Mouse (Mus musculus): ENCODE measurements around the gene Mdm2. TPM values are rescaled to one million over a fixed set of nuclear protein-coding genes. Genes with fewer than 3 reads are reported as not detected.

Gene Mdm2
- polyA plus RNA-seq, 1 experiment from 2014 or later = 19.5 TPM

GRCm38 (mm10) chr10:117665376-117666275, 44.9 kb downstream of the Mdm2 start:
- H3K9ac ChIP-seq = no peak overlapping the region
- no peaks in the 10 kb centered on the region for H3K9me3 ChIP-seq (replicated peaks)
- H3K27me3 ChIP-seq = no peaks in the 10 kb centered on the region
- H3K4me2 ChIP-seq = no peak overlapping the region
- H3K4me3 ChIP-seq (replicated peaks) = no peak overlapping the region
- 53% methylated on average over 9 of the region's 9 CpGs for WGBS (ENCODE audit: insufficient replicate concordance)
- no peak overlapping the region for H3K27ac ChIP-seq (replicated peaks)
- H3K36me3 ChIP-seq (replicated peaks) = no peaks in the 10 kb centered on the region
- 0 out of 2 replicates have a peak, but pooled peaks cover 3% of the 10 kb centered on the region for H3K4me1 ChIP-seq (replicated peaks)
- ATAC-seq (ENCODE audit: insufficient read depth) = no peak

- Histone ChIP-seq H3K9me3 (replicated peaks) (no peaks in the 10 kb centered on the region), H3K9ac (no peak overlapping the region), H3K27ac (replicated peaks) (no peak overlapping the region), H3K36me3 (replicated peaks) (no peaks in the 10 kb centered on the region), H3K4me1 (replicated peaks) (0 out of 2 replicates have a peak, but pooled peaks cover 3% of the 10 kb centered on the region), H3K4me3 (replicated peaks) (no peak overlapping the region), H3K4me2 (no peak overlapping the region), H3K27me3 (no peaks in the 10 kb centered on the region)
- ATAC-seq (ENCODE audit: insufficient read depth) = no peak
Measured at GRCm38 (mm10) chr10:117664926-117665209, 45.7 kb downstream of the Mdm2 start.

GRCm38 (mm10) chr10:117664208-117664925, 46.2 kb downstream of the Mdm2 start:
- ATAC-seq (ENCODE audit: insufficient read depth) = no peak
- Histone ChIP-seq H3K4me1 (replicated peaks) (0 out of 2 replicates have a peak, but pooled peaks cover 3% of the 10 kb centered on the region), H3K27ac (replicated peaks) (no peak overlapping the region; the same call in 1 of the 2 replicates), H3K9me3 (replicated peaks) (no peaks in the 10 kb centered on the region), H3K9ac (no peak overlapping the region), H3K27me3 (no peaks in the 10 kb centered on the region), H3K36me3 (replicated peaks) (no peaks in the 10 kb centered on the region), H3K4me3 (replicated peaks) (no peak overlapping the region), H3K4me2 (peak overlapping the region; percentile 38)
- 54% methylated on average over 14 of the region's 14 CpGs for WGBS (ENCODE audit: insufficient replicate concordance)

- 32% methylated on average over 9 of the region's 9 CpGs for WGBS (ENCODE audit: insufficient replicate concordance)
Measured at GRCm38 (mm10) chr10:117663865-117664200, 46.7 kb downstream of the Mdm2 start.

GRCm38 (mm10) chr10:117663056-117663864, 47.3 kb downstream of the Mdm2 start:
- no peak overlapping the region for H3K4me3 ChIP-seq (replicated peaks)

More at GRCm38 (mm10) chr10:117663865-117664200, 46.7 kb downstream of the Mdm2 start:
- Histone ChIP-seq H3K4me2 (peak overlapping the region; percentile 38), H3K27ac (replicated peaks) (peak overlapping the region; percentile 48; the same call in 1 of the 2 replicates), H3K4me1 (replicated peaks) (0 out of 2 replicates have a peak, but pooled peaks cover 3% of the 10 kb centered on the region), H3K36me3 (replicated peaks) (no peaks in the 10 kb centered on the region), H3K27me3 (no peaks in the 10 kb centered on the region), H3K9ac (no peak overlapping the region), H3K4me3 (replicated peaks) (no peak overlapping the region), H3K9me3 (replicated peaks) (no peaks in the 10 kb centered on the region)
- ATAC-seq (ENCODE audit: insufficient read depth) = peak; percentile 56

GRCm38 (mm10) chr10:117662316-117663055, 48.1 kb downstream of the Mdm2 start:
- H3K4me1 ChIP-seq (replicated peaks) = 0 out of 2 replicates have a peak, but pooled peaks cover 3% of the 10 kb centered on the region
- H3K9me3 ChIP-seq (replicated peaks) = no peaks in the 10 kb centered on the region
- no peak overlapping the region for H3K4me3 ChIP-seq (replicated peaks)
- no peaks in the 10 kb centered on the region for H3K36me3 ChIP-seq (replicated peaks)
- H3K27me3 ChIP-seq = no peaks in the 10 kb centered on the region
- peak overlapping the region; percentile 38; the same call in 1 of the 2 replicates for H3K4me2 ChIP-seq
- ATAC-seq (ENCODE audit: insufficient read depth) = peak; percentile 70
- WGBS (ENCODE audit: insufficient replicate concordance) = 62% methylated on average over 15 of the region's 15 CpGs
- no peak overlapping the region for H3K27ac ChIP-seq (replicated peaks)
- no peak overlapping the region for H3K9ac ChIP-seq

More at GRCm38 (mm10) chr10:117663056-117663864, 47.3 kb downstream of the Mdm2 start:
- peak; percentile 61; the same call in 1 of the 2 replicates for ATAC-seq (ENCODE audit: insufficient read depth)
- Histone ChIP-seq H3K9ac (no peak overlapping the region), H3K9me3 (replicated peaks) (no peaks in the 10 kb centered on the region), H3K4me2 (peak overlapping the region; percentile 38), H3K4me1 (replicated peaks) (0 out of 2 replicates have a peak, but pooled peaks cover 3% of the 10 kb centered on the region), H3K36me3 (replicated peaks) (no peaks in the 10 kb centered on the region), H3K27ac (replicated peaks) (peak overlapping the region; percentile 48; the same call in 1 of the 2 replicates), H3K27me3 (no peaks in the 10 kb centered on the region)
- WGBS (ENCODE audit: insufficient replicate concordance) = 67% methylated on average over 14 of the region's 14 CpGs

- Histone ChIP-seq H3K27me3 (no peaks in the 10 kb centered on the region), H3K4me1 (replicated peaks) (0 out of 2 replicates have a peak, but pooled peaks cover 3% of the 10 kb centered on the region), H3K36me3 (replicated peaks) (no peaks in the 10 kb centered on the region), H3K9ac (no peak overlapping the region), H3K4me2 (no peak overlapping the region), H3K9me3 (replicated peaks) (no peaks in the 10 kb centered on the region), H3K4me3 (replicated peaks) (no peak overlapping the region), H3K27ac (replicated peaks) (no peak overlapping the region)
- 41% methylated on average over 11 of the region's 11 CpGs for WGBS (ENCODE audit: insufficient replicate concordance)
- ATAC-seq (ENCODE audit: insufficient read depth) = no peak
Measured at GRCm38 (mm10) chr10:117659819-117660218, 50.7 kb downstream of the Mdm2 start.

GRCm38 (mm10) chr10:117659430-117659813, 51.1 kb downstream of the Mdm2 start:
- H3K27me3 ChIP-seq = no peaks in the 10 kb centered on the region
- H3K9ac ChIP-seq = no peak overlapping the region
- no peak overlapping the region for H3K27ac ChIP-seq (replicated peaks)
- no peak overlapping the region for H3K4me2 ChIP-seq
- ATAC-seq (ENCODE audit: insufficient read depth) = no peak
- no peaks in the 10 kb centered on the region for H3K36me3 ChIP-seq (replicated peaks)
- H3K4me3 ChIP-seq (replicated peaks) = no peak overlapping the region
- no peaks in the 10 kb centered on the region for H3K9me3 ChIP-seq (replicated peaks)
- H3K4me1 ChIP-seq (replicated peaks) = 0 out of 2 replicates have a peak, but pooled peaks cover 3% of the 10 kb centered on the region
- 69% methylated on average over 11 of the region's 11 CpGs for WGBS (ENCODE audit: insufficient replicate concordance)

- Histone ChIP-seq H3K36me3 (replicated peaks) (no peaks in the 10 kb centered on the region), H3K27me3 (no peaks in the 10 kb centered on the region), H3K9ac (no peak overlapping the region), H3K4me2 (no peak overlapping the region), H3K27ac (replicated peaks) (no peak overlapping the region), H3K9me3 (replicated peaks) (no peaks in the 10 kb centered on the region), H3K4me1 (replicated peaks) (0 out of 2 replicates have a peak, but pooled peaks cover 3% of the 10 kb centered on the region), H3K4me3 (replicated peaks) (no peak overlapping the region)
- ATAC-seq (ENCODE audit: insufficient read depth) = no peak
- 80% methylated on average over 14 of the region's 14 CpGs for WGBS (ENCODE audit: insufficient replicate concordance)
Measured at GRCm38 (mm10) chr10:117658522-117659429, 51.8 kb downstream of the Mdm2 start.
